Mouse (Mus musculus): ENCODE data around the gene Abhd4.

Abhd4 gene

GRCm38 (mm10) chr14:54239002-54239736 is 14.8 kb upstream of the Abhd4 start:
- peak; percentile 86 for DNase-seq

DNA sequence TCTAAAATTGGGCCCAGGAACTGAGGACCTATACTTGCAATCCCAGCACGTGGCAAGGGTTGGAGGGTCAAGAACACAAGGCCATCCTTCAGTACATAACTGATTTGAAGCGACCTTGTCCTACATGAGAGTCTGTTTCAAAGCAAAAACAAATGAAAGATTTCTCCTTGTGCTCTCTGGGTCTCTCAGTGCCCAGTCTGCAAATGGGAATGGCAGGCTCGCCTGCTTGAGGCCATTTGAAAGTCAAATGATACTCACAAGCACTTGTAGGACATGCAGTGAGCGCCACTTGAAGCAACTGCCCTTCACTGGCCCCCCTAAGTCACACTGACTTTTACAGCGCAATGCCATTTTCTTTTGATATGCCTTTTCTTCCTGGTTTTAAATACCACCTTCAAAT is 13.4 kb upstream of the Abhd4 start:
- no peak for DNase-seq

- DNase-seq = no peak
Observed at GRCm38 (mm10) chr14:54244183-54244582, 9.8 kb upstream of the Abhd4 start.

DNA sequence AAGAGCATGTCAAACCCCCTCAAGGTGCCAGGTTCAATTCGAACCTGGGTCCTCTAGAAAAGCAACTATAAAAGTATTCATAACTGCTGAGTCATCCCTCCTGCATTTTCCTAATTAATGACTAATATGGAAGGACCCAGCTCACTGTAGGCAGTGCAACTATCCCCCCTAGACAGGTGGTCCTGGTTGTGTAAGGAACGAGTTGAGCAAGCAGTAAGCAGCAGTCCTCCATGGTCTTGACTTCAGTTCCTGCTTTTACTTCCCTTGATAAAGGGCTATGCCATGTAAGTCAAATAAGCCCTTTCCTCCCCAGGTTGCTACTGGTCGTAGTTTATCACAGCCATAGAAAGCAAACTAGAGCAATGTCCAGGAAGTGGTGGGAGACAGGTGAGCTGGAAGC is 7.8 kb upstream of the Abhd4 start:
- DNase-seq = no peak

GRCm38 (mm10) chr14:54249326-54249725 is 4.7 kb upstream of the Abhd4 start:
- DNase-seq = peak; percentile 61

DNA sequence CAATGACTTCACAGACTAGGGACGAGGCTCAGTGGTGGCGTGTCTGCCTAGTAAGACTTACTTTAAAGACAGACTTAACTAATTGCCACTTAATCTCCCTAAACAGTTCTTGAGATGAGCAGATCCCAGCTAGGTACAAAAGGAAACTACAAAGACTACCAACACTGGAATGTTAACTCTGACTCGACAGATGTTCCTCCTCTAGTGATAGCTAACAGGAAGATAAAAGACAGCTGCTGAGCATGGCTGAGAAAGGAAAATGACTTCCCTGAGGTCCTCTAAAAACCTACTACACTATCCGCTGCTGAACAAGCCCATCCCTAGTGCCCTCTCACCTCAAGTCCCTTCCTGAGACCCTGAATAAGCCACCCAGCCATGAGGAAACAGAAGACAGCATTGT is 3.9 kb upstream of the Abhd4 start:
- DNase-seq = no peak

- DNase-seq = no peak
Observed at GRCm38 (mm10) chr14:54254670-54255202, 748 bp downstream of the Abhd4 start.

DNA sequence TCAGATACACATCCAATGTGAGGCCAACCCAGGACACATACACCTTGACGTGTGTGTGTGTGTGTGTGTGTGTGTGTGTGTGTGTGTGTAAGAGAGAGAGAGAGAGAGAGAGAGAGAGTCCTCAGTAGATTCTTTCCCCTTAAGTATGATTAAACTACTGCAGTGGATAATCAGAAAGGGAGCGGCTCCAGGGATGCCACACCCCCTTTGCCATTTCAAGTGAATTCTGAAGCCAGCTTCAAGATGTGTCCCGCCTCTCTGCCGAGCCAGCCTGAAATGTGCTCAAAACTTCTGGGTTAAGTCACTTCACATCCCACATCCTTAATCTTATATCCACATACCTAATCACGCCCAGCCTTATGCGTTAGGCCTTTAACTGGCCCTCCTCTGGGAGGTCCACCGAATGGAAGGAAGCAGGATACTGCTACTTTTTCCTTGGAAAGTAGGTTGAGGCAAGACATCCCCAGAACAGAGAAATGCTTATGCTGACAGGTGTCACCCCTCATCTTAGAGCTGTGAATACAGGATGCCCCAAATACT is 4.2 kb downstream of the Abhd4 start:
- no peak for DNase-seq

DNA sequence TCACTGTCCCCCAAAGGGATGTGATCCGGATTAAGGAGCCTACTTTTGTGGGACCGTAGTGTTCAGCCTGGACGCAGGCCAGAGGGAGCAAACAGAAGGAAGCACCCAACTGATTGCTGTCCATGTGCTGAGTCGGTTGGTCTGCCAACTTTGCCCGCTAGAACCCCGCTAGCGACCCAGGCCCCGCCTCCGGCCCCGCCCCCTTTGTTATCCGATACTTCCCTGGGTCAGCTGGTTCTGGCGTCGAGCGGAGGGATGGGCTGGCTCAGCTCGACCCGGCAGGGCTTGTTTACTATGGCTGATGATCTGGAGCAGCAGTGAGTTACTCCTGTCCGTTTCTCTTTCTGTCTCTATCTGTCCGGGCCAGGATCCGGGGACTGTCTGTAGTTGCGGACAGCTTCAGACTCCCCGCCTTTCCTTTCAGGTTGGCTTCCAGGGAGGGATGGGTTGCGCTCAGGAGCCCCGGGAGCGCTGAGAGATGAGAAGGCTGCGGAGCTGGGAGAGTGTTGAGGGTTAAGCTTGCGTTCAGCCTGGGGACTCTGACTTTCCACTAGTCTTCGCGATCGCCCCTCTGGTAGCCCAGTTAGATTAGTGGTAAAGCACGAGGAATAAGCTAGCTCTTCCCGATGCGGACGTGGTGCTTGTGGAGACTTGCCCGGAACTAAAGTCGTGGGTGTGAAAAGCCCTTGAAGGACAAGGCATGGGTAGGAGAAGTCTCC is 5.2 kb downstream of the Abhd4 start:
- DNase-seq = peak; percentile 97

DNA sequence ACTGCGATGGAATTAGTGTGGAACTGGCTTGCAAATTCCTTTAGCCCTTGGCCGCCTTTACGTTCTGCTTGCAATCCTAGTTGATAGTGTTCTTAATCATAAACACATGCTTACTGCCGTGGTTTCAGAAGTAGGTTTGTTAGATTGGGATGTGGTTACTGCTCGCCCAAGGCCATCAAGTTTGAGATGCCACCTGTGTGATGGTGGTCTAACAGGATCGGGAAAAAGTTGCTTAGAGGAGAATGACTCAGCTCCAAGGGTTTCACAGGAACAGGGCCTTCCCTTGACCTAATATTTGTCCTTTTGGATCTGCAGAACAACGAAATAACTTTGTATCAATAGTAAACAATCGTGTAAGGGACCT is 5.7 kb downstream of the Abhd4 start:
- no peak for DNase-seq

- no peak for DNase-seq
Observed at GRCm38 (mm10) chr14:54260196-54260595, 6.2 kb downstream of the Abhd4 start.

DNA sequence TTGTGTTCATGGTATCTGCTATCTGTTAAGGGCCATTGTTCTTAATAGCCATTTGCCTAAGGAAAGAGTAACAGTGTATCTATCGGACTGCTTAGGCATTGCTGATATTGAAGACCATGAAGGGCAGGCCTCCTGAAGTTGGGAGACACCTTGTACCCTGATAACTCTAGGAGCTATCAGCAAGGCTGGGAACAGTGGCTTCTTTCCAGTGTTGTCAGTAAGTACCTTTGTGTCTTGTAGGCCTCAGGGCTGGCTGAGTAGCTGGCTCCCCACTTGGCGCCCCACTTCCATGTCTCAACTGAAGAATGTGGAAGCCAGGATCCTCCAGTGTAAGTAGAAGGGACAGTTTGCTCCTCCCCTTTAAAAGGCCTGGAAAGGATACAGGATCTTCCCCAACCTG is 7.4 kb downstream of the Abhd4 start:
- DNase-seq = no peak

GRCm38 (mm10) chr14:54262622-54263021 is 8.6 kb downstream of the Abhd4 start:
- DNase-seq = no peak

DNA sequence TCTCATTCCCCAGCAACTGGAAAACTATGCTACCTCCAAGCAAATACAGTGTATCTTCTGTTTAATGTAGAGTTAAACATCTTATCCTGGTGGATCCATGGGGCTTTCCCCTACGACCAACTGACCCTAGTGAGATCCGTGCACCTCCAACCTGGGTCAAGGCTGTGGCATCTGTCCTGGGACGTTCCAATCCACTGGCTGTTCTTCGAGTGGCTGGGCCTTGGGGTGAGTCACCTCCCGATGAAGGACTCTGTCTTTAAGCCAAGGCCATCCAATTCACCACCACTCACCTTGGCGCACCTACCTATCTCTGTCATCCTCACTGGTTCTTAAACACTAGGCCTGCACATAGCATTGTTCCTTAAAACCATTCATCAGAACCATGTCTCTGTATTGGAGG is 9.1 kb downstream of the Abhd4 start:
- DNase-seq = no peak

DNA sequence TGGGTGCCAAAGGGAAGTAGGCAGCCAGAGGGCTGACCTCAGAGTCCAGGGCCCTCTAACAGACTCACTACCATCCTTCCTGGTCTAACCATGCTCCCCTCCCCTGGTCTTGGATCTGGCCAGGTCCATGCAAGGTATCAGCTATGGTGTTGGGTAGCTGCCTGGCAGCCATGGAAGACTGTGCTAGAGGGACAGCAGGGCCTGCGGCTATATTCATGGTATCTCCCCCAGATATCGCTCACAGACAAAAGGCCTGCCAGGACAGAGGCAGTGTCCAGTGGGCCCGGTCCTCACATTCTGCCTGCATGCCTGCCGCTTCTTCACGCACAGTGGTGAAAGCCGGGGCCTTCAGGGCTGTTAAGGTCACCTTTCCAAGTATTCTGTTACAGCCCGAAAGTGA is 10.2 kb downstream of the Abhd4 start:
- no peak for DNase-seq

DNA sequence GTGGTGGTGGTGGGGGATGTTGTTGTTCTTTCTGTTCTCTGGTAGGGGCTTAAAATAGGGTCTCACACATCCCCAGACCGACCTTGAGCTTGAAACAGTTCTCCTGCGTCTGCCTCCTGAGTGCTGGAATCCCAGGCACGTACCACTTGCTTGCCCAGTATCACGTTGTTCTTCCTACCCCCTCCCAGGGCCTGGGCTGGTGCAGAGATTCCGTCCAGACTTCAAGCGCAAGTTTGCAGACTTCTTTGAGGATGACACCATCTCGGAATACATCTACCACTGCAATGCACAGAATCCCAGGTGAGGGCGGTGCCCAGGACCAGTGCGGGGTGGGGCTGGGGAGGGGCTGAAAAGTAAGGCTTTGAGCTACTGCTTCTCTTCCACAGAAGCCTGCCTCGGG is 11.1 kb downstream of the Abhd4 start:
- DNase-seq = no peak

DNA sequence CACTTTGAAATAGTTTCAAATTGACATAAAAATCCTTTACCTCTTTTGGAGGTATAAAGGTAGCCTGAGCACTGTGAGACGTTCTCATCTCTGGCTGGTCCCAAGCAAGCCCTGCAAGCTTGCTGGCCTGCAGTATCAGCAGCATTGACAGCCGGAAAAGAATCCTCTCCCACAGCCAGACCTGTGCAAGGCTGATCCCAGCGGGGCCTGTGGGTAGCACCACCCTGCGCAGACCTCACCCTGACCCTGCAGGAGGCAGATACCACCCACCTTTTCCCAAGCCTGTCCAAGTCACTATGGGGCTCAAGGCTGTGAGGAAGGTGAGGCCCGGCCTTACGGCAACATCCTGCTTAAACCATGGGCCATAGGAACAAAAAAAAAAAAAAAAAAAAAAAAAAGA is 12.0 kb downstream of the Abhd4 start:
- no peak for DNase-seq

DNA sequence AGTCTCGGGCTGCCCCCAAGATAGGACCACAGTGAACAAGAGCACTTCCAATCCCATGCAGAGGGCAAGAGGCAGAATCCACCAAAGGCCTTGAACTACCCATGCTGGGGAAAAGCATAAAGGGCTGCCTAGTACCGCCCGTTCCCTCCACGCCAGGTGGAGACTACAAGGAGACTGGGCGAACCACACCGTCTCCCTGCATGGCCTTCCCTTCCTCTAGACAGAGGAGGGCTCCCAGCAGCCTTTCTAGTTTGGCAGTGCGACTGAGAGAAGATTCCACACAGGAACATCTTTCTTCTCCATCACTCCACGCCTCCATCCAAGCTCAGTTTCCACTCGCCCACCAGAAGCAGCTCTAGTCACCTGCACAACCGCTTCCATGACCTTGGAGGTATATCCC is 14.0 kb downstream of the Abhd4 start:
- DNase-seq = no peak

DNA sequence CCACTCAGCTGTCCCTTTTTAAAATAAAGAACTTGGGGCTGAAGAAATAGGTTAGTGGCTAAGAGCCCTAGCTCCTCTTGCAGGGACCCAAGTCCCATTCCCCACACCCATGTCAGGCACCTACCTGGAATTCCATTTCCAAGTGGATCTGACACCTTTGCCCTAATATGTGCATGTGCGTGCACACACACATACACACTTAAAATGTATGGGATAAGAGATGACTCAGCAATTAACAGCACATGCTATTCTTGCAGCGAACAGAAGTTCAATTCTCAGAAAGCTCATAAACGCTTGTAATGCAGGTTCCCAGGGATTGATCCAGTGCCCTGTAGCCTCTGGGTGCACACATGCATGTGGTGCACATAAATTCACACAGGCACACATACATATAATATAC is 15.6 kb downstream of the Abhd4 start:
- no peak for DNase-seq

- no peak for DNase-seq
Observed at GRCm38 (mm10) chr14:54270413-54270812, 16.4 kb downstream of the Abhd4 start.

DNA sequence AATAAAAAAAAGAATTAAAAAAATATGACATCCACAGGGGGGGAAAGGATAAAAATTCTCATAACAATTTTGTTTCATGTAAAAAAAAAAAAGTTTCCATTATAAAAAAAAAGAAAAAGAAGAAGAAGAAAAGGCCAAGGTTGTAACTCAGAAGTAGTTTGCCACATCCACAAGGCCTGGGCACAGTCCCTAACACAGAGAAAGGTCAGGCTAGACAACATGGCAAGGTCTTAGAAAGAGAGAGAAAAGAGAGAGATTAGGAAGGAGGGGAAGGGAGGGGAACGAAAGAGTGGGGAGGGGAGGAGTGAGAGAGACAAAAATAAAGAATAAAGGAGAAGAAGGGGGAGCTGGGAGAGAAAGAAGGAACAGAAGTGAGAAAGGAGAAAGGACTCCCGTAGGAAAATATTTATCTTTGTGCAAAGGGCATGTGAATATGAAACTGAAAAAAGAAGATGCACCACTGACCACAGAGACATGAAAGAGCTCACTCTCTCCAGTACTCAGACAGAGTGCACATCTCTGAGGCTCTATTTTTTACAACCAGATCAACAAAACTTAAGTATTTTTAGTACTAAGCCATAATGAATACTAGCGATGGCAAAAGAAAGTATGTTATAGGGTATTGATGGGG is 18.1 kb downstream of the Abhd4 start:
- DNase-seq = no peak

- no peak for DNase-seq
Observed at GRCm38 (mm10) chr14:54272696-54273095, 18.7 kb downstream of the Abhd4 start.

GRCm38 (mm10) chr14:54276446-54276845 is 22.5 kb downstream of the Abhd4 start:
- DNase-seq = no peak

GRCm38 (mm10) chr14:54284839-54285238 is 30.9 kb downstream of the Abhd4 start, which contains the start of gene Olfr49:
Olfr49 (minus strand) TSS chr14:54284939.
- no peak for DNase-seq
